Mouse (Mus musculus) MEL (cell line): ENCODE data around the gene Atxn7l1. TPM values are rescaled to one million over a fixed set of nuclear protein-coding genes. Genes with fewer than 3 reads are reported as not detected.

ENCODE experiments used
- DNase-seq: peaks from one replicate; pipeline ENCODE4 v3.0.0; 2011; ENCODE audit warnings: low read depth, low spot score
- H3K27ac ChIP-seq: 2 replicates; pipeline ENCODE4 v1.5.1; 2012; ENCODE audit warnings: low read depth, mild to moderate bottlenecking, control low read depth, low read length, moderate library complexity; ENCODE audit not compliant: control insufficient read depth
- H3K27me3 ChIP-seq, 2 experiments: fragments of 150-350 bp in 1 of 2; sonication (generic) in 1 of 2; 2 replicates each; pipeline ENCODE4 v1.6.1; 2012; ENCODE audit warnings: low read length in 2 of 2, mild to moderate bottlenecking in 2 of 2, improper control_type of control experiment in 1 of 2, moderate library complexity in 1 of 2; ENCODE audit not compliant: insufficient read depth in 2 of 2, control insufficient read depth in 1 of 2
- H3K36me3 ChIP-seq, 2 experiments: 2 replicates each; pipeline ENCODE4 v1.6.1; 2012 to 2014; ENCODE audit warnings: low read length in 2 of 2, improper control_type of control experiment in 1 of 2, inconsistent platforms in 1 of 2, mild to moderate bottlenecking in 1 of 2; ENCODE audit not compliant: insufficient read depth in 2 of 2, control insufficient read depth in 1 of 2
- H3K4me1 ChIP-seq, 2 experiments: fragments of 150-350 bp in 1 of 2; sonication (generic) in 1 of 2; 2 replicates each; pipeline ENCODE4 v1.6.1; 2012; ENCODE audit warnings: low read length in 2 of 2, improper control_type of control experiment in 1 of 2, mild to moderate bottlenecking in 1 of 2; ENCODE audit not compliant: insufficient read depth in 2 of 2, control insufficient read depth in 1 of 2
- H3K4me3 ChIP-seq, 2 experiments: fragments of 150-350 bp in 1 of 2; sonication (generic) in 1 of 2; 2 replicates each; pipeline ENCODE4 v1.5.1; 2012; ENCODE audit warnings: low read depth in 2 of 2, low read length in 2 of 2, mild to moderate bottlenecking in 2 of 2, moderate library complexity in 2 of 2, control low read depth in 1 of 2, improper control_type of control experiment in 1 of 2; ENCODE audit not compliant: control insufficient read depth in 1 of 2, insufficient read depth in 1 of 2
- H3K79me2 ChIP-seq: 2 replicates; pipeline ENCODE4 v1.6.1; 2012; ENCODE audit warnings: mild to moderate bottlenecking, low read length, moderate library complexity; ENCODE audit not compliant: control insufficient read depth, poor library complexity, insufficient read depth
- H3K9ac ChIP-seq: 2 replicates; pipeline ENCODE4 v1.6.1; 2012; ENCODE audit warnings: low read depth, mild to moderate bottlenecking, control low read depth, low read length, moderate library complexity; ENCODE audit not compliant: control insufficient read depth, poor library complexity, severe bottlenecking
- H3K9me3 ChIP-seq: fragments of 150-350 bp; sonication (generic); replicated peaks from 2 replicates; pipeline ENCODE4 v1.6.1; 2012; ENCODE audit warnings: mild to moderate bottlenecking, low read length, improper control_type of control experiment, moderate library complexity; ENCODE audit not compliant: insufficient read depth
- BHLHE40 ChIP-seq: IDR thresholded peaks from 2 replicates; pipeline ENCODE4 v1.6.1; 2012; ENCODE audit warnings: low read depth, mild to moderate bottlenecking, inconsistent platforms, low read length, improper control_type of control experiment, borderline replicate concordance
- CHD1 ChIP-seq: IDR thresholded peaks from 2 replicates; pipeline ENCODE4 v1.6.1; 2012; ENCODE audit warnings: low read depth, mild to moderate bottlenecking, inconsistent platforms, low read length, improper control_type of control experiment
- ELF1 ChIP-seq: IDR thresholded peaks from 2 replicates; pipeline ENCODE4 v1.6.1; 2014; ENCODE audit warnings: low read depth, mild to moderate bottlenecking, inconsistent platforms, low read length, improper control_type of control experiment, moderate library complexity
- EP300 ChIP-seq, 2 experiments: IDR thresholded peaks; 2 replicates each; pipeline ENCODE4 v1.6.1; 2011; ENCODE audit warnings: improper control_type of control experiment in 2 of 2, low read length in 2 of 2, low read depth in 1 of 2, mild to moderate bottlenecking in 1 of 2
- GABPA ChIP-seq: IDR thresholded peaks from 2 replicates; pipeline ENCODE4 v1.6.1; 2012; ENCODE audit warnings: low read depth, mild to moderate bottlenecking, inconsistent platforms, low read length, improper control_type of control experiment, moderate library complexity
- GATA1 ChIP-seq: IDR thresholded peaks from 2 replicates; pipeline ENCODE4 v1.6.1; 2011; ENCODE audit warnings: low read depth, low read length, improper control_type of control experiment
- JUND ChIP-seq: IDR thresholded peaks from 2 replicates; pipeline ENCODE4 v1.6.1; 2011; ENCODE audit warnings: low read depth, mild to moderate bottlenecking, improper control_type of control experiment, low read length
- MAFK ChIP-seq: IDR thresholded peaks from 2 replicates; pipeline ENCODE4 v1.6.1; 2011; ENCODE audit warnings: low read depth, mild to moderate bottlenecking, low read length, improper control_type of control experiment, borderline replicate concordance
- MAX ChIP-seq: IDR thresholded peaks from 2 replicates; pipeline ENCODE4 v1.6.1; 2011; ENCODE audit warnings: low read length, improper control_type of control experiment
- MAZ ChIP-seq: IDR thresholded peaks from 2 replicates; pipeline ENCODE4 v1.6.1; 2012; ENCODE audit warnings: low read depth, mild to moderate bottlenecking, inconsistent platforms, low read length, improper control_type of control experiment
- MEF2A ChIP-seq: IDR thresholded peaks from 2 replicates; pipeline ENCODE4 v1.6.1; 2014; ENCODE audit warnings: low read depth, mild to moderate bottlenecking, inconsistent platforms, low read length, improper control_type of control experiment; ENCODE audit not compliant: poor library complexity, insufficient replicate concordance, severe bottlenecking; ENCODE audit errors: extremely low read depth
- MXI1 ChIP-seq: IDR thresholded peaks from 2 replicates; pipeline ENCODE4 v1.6.1; 2011; ENCODE audit warnings: mild to moderate bottlenecking, low read depth, low read length, improper control_type of control experiment
- MYB ChIP-seq: IDR thresholded peaks from 2 replicates; pipeline ENCODE4 v1.6.1; 2011; ENCODE audit warnings: mild to moderate bottlenecking, low read depth, low read length, improper control_type of control experiment
- MYC ChIP-seq: IDR thresholded peaks from 2 replicates; pipeline ENCODE4 v1.6.1; 2011; ENCODE audit warnings: low read depth, mild to moderate bottlenecking, low read length, improper control_type of control experiment, moderate library complexity
- NELFE ChIP-seq: IDR thresholded peaks from 2 replicates; pipeline ENCODE4 v1.6.1; 2011; ENCODE audit warnings: low read depth, low read length, improper control_type of control experiment
- NRF1 ChIP-seq: IDR thresholded peaks from 2 replicates; pipeline ENCODE4 v1.6.1; 2014; ENCODE audit warnings: low read depth, mild to moderate bottlenecking, inconsistent platforms, low read length, improper control_type of control experiment, moderate library complexity; ENCODE audit not compliant: poor library complexity, insufficient read depth, severe bottlenecking
- POLR2A ChIP-seq, 2 experiments: IDR thresholded peaks; 2 replicates each; pipeline ENCODE4 v1.6.1; 2011 to 2012; ENCODE audit warnings: low read length in 2 of 2, mild to moderate bottlenecking in 2 of 2, control low read depth in 1 of 2, improper control_type of control experiment in 1 of 2, low read depth in 1 of 2, moderate library complexity in 1 of 2; ENCODE audit not compliant: control insufficient read depth in 1 of 2, insufficient read depth in 1 of 2, poor library complexity in 1 of 2
- RAD21 ChIP-seq: IDR thresholded peaks from 2 replicates; pipeline ENCODE4 v1.6.1; 2011; ENCODE audit warnings: mild to moderate bottlenecking, low read depth, low read length, improper control_type of control experiment
- RCOR1 ChIP-seq: IDR thresholded peaks from 2 replicates; pipeline ENCODE4 v1.6.1; 2012; ENCODE audit warnings: low read depth, mild to moderate bottlenecking, inconsistent platforms, low read length, improper control_type of control experiment
- SIN3A ChIP-seq: IDR thresholded peaks from 2 replicates; pipeline ENCODE4 v1.6.1; 2012; ENCODE audit warnings: low read length, improper control_type of control experiment, inconsistent platforms
- SMC3 ChIP-seq: IDR thresholded peaks from 2 replicates; pipeline ENCODE4 v1.6.1; 2011; ENCODE audit warnings: low read depth, low read length, improper control_type of control experiment
- TAL1 ChIP-seq: IDR thresholded peaks from 2 replicates; pipeline ENCODE4 v1.6.1; 2012; ENCODE audit warnings: mild to moderate bottlenecking, inconsistent platforms, low read length, moderate library complexity, mixed read lengths
- UBTF ChIP-seq: IDR thresholded peaks from 2 replicates; pipeline ENCODE4 v1.6.1; 2012; ENCODE audit warnings: low read depth, mild to moderate bottlenecking, inconsistent platforms, low read length, improper control_type of control experiment, moderate library complexity, borderline replicate concordance; ENCODE audit not compliant: insufficient read depth
- USF1 ChIP-seq: IDR thresholded peaks from 2 replicates; pipeline ENCODE4 v1.6.1; 2014; ENCODE audit warnings: low read depth, mild to moderate bottlenecking, inconsistent platforms, low read length, improper control_type of control experiment, moderate library complexity
- USF2 ChIP-seq, 2 experiments: IDR thresholded peaks; 2 replicates each; pipeline ENCODE4 v1.6.1; 2011 to 2012; ENCODE audit warnings: improper control_type of control experiment in 2 of 2, low read length in 2 of 2, borderline replicate concordance in 1 of 2, inconsistent platforms in 1 of 2, low read depth in 1 of 2, mild to moderate bottlenecking in 1 of 2; ENCODE audit not compliant: insufficient read depth in 1 of 2
- ZC3H11A ChIP-seq: IDR thresholded peaks from 2 replicates; pipeline ENCODE4 v1.6.1; 2012; ENCODE audit warnings: low read depth, mild to moderate bottlenecking, inconsistent platforms, low read length, improper control_type of control experiment
- ZNF384 ChIP-seq: IDR thresholded peaks from 2 replicates; pipeline ENCODE4 v1.6.1; 2012; ENCODE audit warnings: low read depth, mild to moderate bottlenecking, inconsistent platforms, low read length, improper control_type of control experiment
- polyA plus RNA-seq, 2 experiments: library from polyadenylated mRNA; stranded (reverse) in 1 of 2; unstranded in 1 of 2; fragments of >175 nt in 1 of 2; fragments of >200 nt in 1 of 2; gene quantifications; 2 replicates each; pipeline versions ENCODE4 v1.2.1 to v1.2.4; 2012; ENCODE audit warnings: low replicate concordance in 2 of 2, low read depth in 1 of 2; ENCODE audit not compliant: insufficient read length in 2 of 2, insufficient read depth in 1 of 2, missing spikeins in 1 of 2
- total RNA-seq: library from RNA; depleted of rRNA; stranded (reverse); fragments of 300-350 nt; gene quantifications from 2 replicates; pipeline ENCODE4 v1.2.3, GENCODE M21; 2012

The Atxn7l1 gene
- total and polyA plus RNA-seq, 3 experiments = 11.6 to 50.3 TPM; not detected in 1

GRCm38 (mm10) chr12:33118624-33119301, 28.7 kb upstream of the Atxn7l1 start:
- no peaks in the 10 kb centered on the region for H3K9me3 ChIP-seq
- H3K36me3 ChIP-seq = no peaks in the 10 kb centered on the region
- no peaks in the 10 kb centered on the region; a peak in 1 of 4 replicates for H3K27me3 ChIP-seq
- H3K27ac ChIP-seq = no peak overlapping the region
- TF ChIP-seq SMC3 = no peak
- no peak for TF ChIP-seq ZC3H11A
- TF ChIP-seq JUND = no peak
- no peak for TF ChIP-seq MEF2A
- TF ChIP-seq CHD1 = no peak
- TF ChIP-seq ZNF384 = no peak
- TF ChIP-seq ELF1 = no peak
- TF ChIP-seq BHLHE40 = no peak
- TF ChIP-seq MYB = no peak
- TF ChIP-seq MAX = no peak
- TF ChIP-seq NELFE = no peak
- TF ChIP-seq MAZ = no peak
- TF ChIP-seq USF2 (IDR thresholded peaks at IDR 0.05; ENCODE audit: borderline replicate concordance in 1 of 2, insufficient read depth in 1 of 2, low read depth in 1 of 2, low read length in 2 of 2) = no peak
- no peak for TF ChIP-seq POLR2A (IDR thresholded peaks at IDR 0.05; ENCODE audit: control insufficient read depth in 1 of 2, insufficient read depth in 1 of 2, low read depth in 1 of 2, low read length in 2 of 2, poor library complexity in 1 of 2)
- TF ChIP-seq MXI1 = no peak
- H3K79me2 ChIP-seq = no peaks in the 10 kb centered on the region
- H3K9ac ChIP-seq = no peak overlapping the region
- H3K4me3 ChIP-seq = no peak overlapping the region
- H3K4me1 ChIP-seq = no peaks in the 10 kb centered on the region; a peak in 1 of 4 replicates
- no peak for DNase-seq

GRCm38 (mm10) chr12:33125594-33126227, 21.8 kb upstream of the Atxn7l1 start:
- H3K4me3 ChIP-seq = peak overlapping the region; percentile 8 to 39; a peak in 3 of 4 replicates
- H3K27ac ChIP-seq = peak overlapping the region; percentile 95
- peaks cover 0 to 30% of the 10 kb centered on the region in 2 experiments; a peak in 2 of 4 replicates for H3K36me3 ChIP-seq
- peak overlapping the region; percentile 50 for H3K9ac ChIP-seq
- no peaks in the 10 kb centered on the region for H3K9me3 ChIP-seq
- H3K4me1 ChIP-seq = peaks cover 19 to 41% of the 10 kb centered on the region in 2 experiments
- H3K79me2 ChIP-seq = no peaks in the 10 kb centered on the region
- H3K27me3 ChIP-seq = no peaks in the 10 kb centered on the region
- peak; percentile 92 for DNase-seq
- TF ChIP-seq UBTF (no peak), POLR2A (IDR thresholded peaks at IDR 0.05; ENCODE audit: control insufficient read depth in 1 of 2, insufficient read depth in 1 of 2, low read depth in 1 of 2, low read length in 2 of 2, poor library complexity in 1 of 2) (peak in 1 of 2 experiments; percentile 38; a peak in 2 of 4 replicates), MAFK (peak; percentile 47; the same call in 1 of the 2 replicates), MYC (peak; percentile 58; the same call in 1 of the 2 replicates), TAL1 (peak; percentile 83), ZC3H11A (no peak), SIN3A (peak; percentile 85), USF2 (IDR thresholded peaks at IDR 0.05; ENCODE audit: borderline replicate concordance in 1 of 2, insufficient read depth in 1 of 2, low read depth in 1 of 2, low read length in 2 of 2) (no peak), MAX (peak; percentile 33; the same call in 1 of the 2 replicates), MYB (peak; percentile 55), USF1 (peak; percentile 84), MAZ (0 out of 2 replicates have a peak, but pooled peaks have one; percentile 69), RCOR1 (peak; percentile 73), NRF1 (no peak), CHD1 (no peak), JUND (no peak), EP300 (IDR thresholded peaks at IDR 0.05; ENCODE audit: low read depth in 1 of 2, low read length in 2 of 2) (peak; percentile 91 to 95), GABPA (no peak), GATA1 (peak; percentile 90), RAD21 (no peak)
